Mouse (Mus musculus) hindbrain, embryonic 15.5 days (tissue): Measurements from ENCODE around the gene Ddo. TPM values are rescaled to one million over a fixed set of nuclear protein-coding genes. Genes with fewer than 3 reads are reported as not detected.

Experiments
- ATAC-seq: fragments of 200-750 bp; cut with Nextera tagmentation; 2 replicates; pipeline ENCODE4 v1.8.0; 2017; ENCODE audit warnings: low read depth, moderate number of reproducible peaks, moderate TSS enrichment; ENCODE audit not compliant: low FRiP score
- H3K27ac ChIP-seq: fragments of 300-500 bp; sonication (generic); replicated peaks from 2 replicates; pipeline ENCODE4 v1.5.1; 2015; ENCODE audit warnings: mild to moderate bottlenecking, inconsistent platforms
- H3K27me3 ChIP-seq: fragments of 300-500 bp; sonication (generic); 2 replicates; pipeline ENCODE4 v1.6.1; 2015; ENCODE audit warnings: control low read depth, inconsistent platforms
- H3K36me3 ChIP-seq: fragments of 300-500 bp; sonication (generic); 2 replicates; pipeline ENCODE4 v1.6.1; 2015; ENCODE audit warnings: control low read depth, inconsistent platforms
- H3K4me1 ChIP-seq: fragments of 300-500 bp; sonication (generic); replicated peaks from 2 replicates; pipeline ENCODE4 v1.6.1; 2015; ENCODE audit warnings: control low read depth, inconsistent platforms
- H3K4me2 ChIP-seq: fragments of 300-500 bp; sonication (generic); 2 replicates; pipeline ENCODE4 v1.6.1; 2015; ENCODE audit warnings: moderate library complexity, mild to moderate bottlenecking, inconsistent platforms
- H3K4me3 ChIP-seq: fragments of 300-500 bp; sonication (generic); 2 replicates; pipeline ENCODE4 v1.5.1; 2015; ENCODE audit warnings: mild to moderate bottlenecking, inconsistent platforms
- H3K9ac ChIP-seq: fragments of 300-500 bp; sonication (generic); 2 replicates; pipeline ENCODE4 v1.6.1; 2015; ENCODE audit warnings: inconsistent platforms
- H3K9me3 ChIP-seq: fragments of 300-500 bp; sonication (generic); 2 replicates; pipeline ENCODE4 v1.6.1; 2016; ENCODE audit warnings: control low read depth, inconsistent platforms
- WGBS: fragments of 180-500 bp; shearing (Covaris S2); methylation state at CpG from one replicate; pipeline ENCODE4 v1.1.7; 2015; 5-methylcytosine and 5-hydroxymethylcytosine counted together
- polyA plus RNA-seq: library from polyadenylated mRNA; unstranded; fragments of >200 nt; fragmentation: Nextera tagmentation; extraction: Ambion mirVana; gene quantifications from 2 replicates; pipeline ENCODE4 v1.2.1, GENCODE M21; 2015

Gene Ddo
- 1.2 and 1.6 TPM in 2 replicates for polyA plus RNA-seq

DNA sequence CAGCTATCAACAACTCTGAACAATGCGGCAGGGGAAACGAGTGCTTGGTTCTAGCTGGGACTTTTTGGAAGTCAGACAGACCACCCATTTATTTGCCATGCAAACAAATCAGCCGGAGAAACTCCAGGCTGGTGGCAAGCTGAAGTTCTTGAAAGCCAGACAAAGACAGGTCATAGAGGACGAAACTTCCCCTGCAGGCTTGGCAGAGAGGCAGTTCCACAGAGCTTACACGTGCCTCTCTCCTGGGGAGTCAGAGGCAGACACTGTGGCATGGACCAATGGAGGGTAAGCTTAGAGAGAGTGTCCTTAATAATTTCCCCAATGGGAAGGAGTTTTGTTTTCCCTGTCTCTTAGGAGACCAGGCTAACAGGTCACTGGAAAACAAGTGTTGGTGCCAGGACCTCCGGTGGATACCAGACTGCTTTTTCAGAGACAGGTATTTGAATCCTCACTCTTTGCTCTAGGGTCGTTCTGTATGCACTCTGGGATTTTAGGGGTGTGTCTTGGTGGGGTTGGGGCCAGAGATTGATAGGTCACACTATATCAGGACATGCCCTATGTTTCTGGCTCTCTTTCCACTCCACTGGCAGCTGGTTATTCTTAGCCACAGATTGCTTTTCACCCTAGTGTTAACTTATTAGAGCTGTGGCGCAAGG is at the start of gene Ddo:
Ddo (plus strand) TSS at position 356 of the 656 bp plus-strand sequence.
- Histone ChIP-seq H3K9me3 (no peaks in the 10 kb centered on the region), H3K27me3 (no peaks in the 10 kb centered on the region), H3K36me3 (no peaks in the 10 kb centered on the region), H3K4me3 (no peak within 1 kb of the TSS), H3K27ac (no peak within 1 kb of the TSS), H3K9ac (no peak within 1 kb of the TSS), H3K4me1 (0 out of 2 replicates have a peak, but pooled peaks cover 5% of the 10 kb centered on the region), H3K4me2 (no peak within 1 kb of the TSS)
- ATAC-seq = peak; percentile 76; the same call in 1 of the 2 replicates
- WGBS = 72% methylated on average over 8 of the region's 8 CpGs

DNA sequence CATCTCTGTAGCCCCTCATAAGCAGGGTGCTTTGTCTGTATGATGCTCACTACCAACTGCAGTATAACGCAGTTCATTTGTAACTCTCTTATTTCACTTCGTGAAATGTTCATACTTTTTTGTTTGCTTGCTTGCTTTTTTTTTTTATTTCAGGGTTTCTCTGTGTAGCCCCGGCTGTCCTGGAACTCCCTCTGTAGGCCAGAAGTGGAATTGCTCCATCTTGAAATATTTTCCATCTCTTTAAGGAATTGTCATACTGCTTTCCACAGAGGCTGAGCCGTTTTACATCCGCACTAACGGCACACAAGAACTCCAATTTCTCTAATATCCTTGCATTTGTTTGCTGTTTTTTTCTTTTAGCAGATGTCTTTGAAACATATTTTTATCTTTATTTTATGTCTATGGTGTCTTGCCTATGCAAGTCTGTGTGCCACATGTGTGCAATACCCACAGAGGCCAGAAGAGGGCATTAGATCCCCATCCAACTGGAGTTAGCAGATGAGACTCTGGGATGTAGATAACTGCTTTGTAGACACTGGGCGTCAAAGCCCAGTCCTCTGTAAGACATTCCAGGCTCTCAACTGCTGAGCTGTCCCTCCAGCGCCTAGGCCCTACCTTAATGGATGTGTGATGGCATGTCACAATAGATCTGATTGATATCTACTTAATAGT is 46.1 kb upstream of the Ddo start:
- 82% methylated on average over 8 of the region's 8 CpGs for WGBS

DNA sequence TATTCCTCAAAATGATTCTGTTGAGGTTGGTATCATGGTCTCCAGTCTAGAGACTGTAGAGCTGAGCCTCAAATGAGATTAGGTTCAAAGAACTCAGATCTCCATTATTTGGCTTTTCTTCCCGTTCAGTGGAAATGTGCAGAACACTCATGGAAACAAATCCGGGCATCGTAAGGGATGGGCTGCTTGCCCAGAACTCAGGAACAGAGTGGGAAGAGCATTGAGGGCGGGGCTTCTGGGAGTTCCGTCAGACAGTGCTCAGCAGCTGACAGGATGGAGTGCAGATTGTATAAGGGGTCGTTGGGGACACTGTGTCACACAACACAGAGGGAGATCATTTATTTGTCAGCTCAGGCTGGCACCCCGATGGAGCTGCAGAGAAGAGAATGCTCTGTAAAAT is 37.6 kb upstream of the Ddo start:
- no peak overlapping the region for H3K27ac ChIP-seq
- no peaks in the 10 kb centered on the region for H3K9me3 ChIP-seq
- no peaks in the 10 kb centered on the region for H3K36me3 ChIP-seq
- no peaks in the 10 kb centered on the region for H3K4me1 ChIP-seq
- ATAC-seq = no peak
- H3K27me3 ChIP-seq = no peaks in the 10 kb centered on the region
- no peak overlapping the region for H3K4me2 ChIP-seq
- no peak overlapping the region for H3K9ac ChIP-seq
- H3K4me3 ChIP-seq = no peak overlapping the region
- 62% methylated on average over 7 of the region's 7 CpGs for WGBS

More for the DNA sequence above, 46.1 kb upstream of the Ddo start:
- H3K27ac ChIP-seq = no peak overlapping the region
- H3K36me3 ChIP-seq = no peaks in the 10 kb centered on the region
- H3K9me3 ChIP-seq = no peaks in the 10 kb centered on the region
- no peak overlapping the region for H3K4me2 ChIP-seq
- H3K4me3 ChIP-seq = no peak overlapping the region
- no peak for ATAC-seq
- no peaks in the 10 kb centered on the region for H3K27me3 ChIP-seq
- H3K9ac ChIP-seq = no peak overlapping the region
- H3K4me1 ChIP-seq = no peaks in the 10 kb centered on the region

DNA sequence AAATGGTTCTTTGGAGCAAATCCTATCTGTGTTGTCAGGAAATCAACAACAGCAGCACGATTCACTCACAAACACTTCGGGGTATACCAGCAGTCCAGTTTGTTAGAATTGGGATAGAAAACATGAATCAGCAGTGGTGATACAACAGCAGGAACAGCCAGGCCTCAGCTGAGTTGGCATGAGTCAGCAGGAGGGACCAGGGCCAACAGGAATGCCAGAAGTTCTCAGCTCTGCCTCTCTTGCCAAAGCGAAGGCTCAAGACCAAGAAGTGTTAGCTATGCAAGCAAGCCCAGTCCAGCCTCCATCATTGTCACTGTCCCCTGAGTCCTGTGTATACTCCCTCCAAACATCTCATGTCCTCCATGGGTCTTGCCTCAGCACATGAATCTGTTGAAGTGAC is 32.6 kb upstream of the Ddo start:
- Histone ChIP-seq H3K4me3 (no peak overlapping the region), H3K4me2 (no peak overlapping the region), H3K9ac (no peak overlapping the region), H3K36me3 (no peaks in the 10 kb centered on the region), H3K27me3 (no peaks in the 10 kb centered on the region), H3K4me1 (no peaks in the 10 kb centered on the region), H3K27ac (no peak overlapping the region), H3K9me3 (no peaks in the 10 kb centered on the region)
- no peak for ATAC-seq
- WGBS = 96% methylated on average over 3 of the region's 3 CpGs

DNA sequence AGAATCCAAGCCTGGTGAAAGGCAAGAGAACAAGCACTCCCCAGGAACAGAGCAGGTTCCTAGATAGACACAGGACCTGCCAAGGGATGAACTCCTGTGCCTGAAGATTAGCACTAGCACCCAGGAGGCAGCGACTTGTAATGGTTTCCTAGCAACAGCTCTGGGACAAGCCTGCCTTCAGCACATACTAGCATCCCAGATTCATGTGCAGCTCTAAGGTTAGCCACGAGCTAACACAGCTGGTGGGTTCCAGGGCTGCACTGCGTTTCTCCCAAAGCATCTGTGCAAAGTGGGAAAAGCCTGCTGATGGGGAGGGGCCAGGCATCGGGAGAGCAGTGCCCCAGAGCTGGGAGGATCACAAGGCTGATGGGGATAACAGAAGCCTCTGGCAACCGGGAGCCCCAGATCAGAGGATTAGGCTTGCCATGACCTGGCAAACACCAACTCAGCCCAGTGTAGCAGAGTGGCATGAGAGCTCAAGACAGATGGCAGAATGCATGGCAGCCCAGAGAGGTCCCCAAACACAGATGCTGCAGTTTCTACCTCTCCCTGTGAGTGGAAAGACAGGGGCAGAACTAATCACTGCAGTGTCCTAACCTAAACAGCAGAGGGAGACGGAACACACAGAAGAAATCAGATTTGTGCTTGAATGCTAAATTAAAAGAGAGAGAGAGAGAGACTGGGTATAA is 25.0 kb upstream of the Ddo start:
- Histone ChIP-seq H3K36me3 (no peaks in the 10 kb centered on the region), H3K4me2 (no peak overlapping the region), H3K9me3 (0 out of 2 replicates have a peak, but pooled peaks cover 3% of the 10 kb centered on the region), H3K4me3 (no peak overlapping the region), H3K4me1 (no peaks in the 10 kb centered on the region), H3K27ac (no peak overlapping the region), H3K27me3 (no peaks in the 10 kb centered on the region), H3K9ac (no peak overlapping the region)
- ATAC-seq = peak; percentile 45; the same call in 1 of the 2 replicates
- WGBS = 49% methylated on average over 6 of the region's 6 CpGs

DNA sequence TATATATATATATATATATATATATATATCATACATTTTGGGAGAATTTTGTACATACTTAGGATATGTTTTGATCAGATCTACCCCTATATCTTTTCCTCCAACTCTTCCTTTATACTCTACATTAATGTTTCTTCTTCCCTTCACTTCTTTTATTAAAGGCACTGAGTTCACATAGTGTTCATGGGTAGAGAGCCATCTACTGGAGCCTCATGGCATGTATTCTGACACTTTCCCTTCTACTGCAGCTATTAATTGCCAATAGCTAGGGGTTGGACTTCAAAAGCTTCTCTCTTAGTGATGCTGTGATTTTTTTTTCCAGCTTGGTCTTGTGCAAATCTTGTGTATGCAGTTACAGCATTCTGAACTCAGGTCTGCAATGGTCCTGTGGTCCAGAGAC is 11.8 kb upstream of the Ddo start:
- H3K4me1 ChIP-seq = no peaks in the 10 kb centered on the region
- H3K4me2 ChIP-seq = no peak overlapping the region
- no peak for ATAC-seq
- no peaks in the 10 kb centered on the region for H3K9me3 ChIP-seq
- H3K27me3 ChIP-seq = no peaks in the 10 kb centered on the region
- no peaks in the 10 kb centered on the region for H3K36me3 ChIP-seq
- H3K4me3 ChIP-seq = no peak overlapping the region
- H3K27ac ChIP-seq = no peak overlapping the region
- H3K9ac ChIP-seq = no peak overlapping the region

DNA sequence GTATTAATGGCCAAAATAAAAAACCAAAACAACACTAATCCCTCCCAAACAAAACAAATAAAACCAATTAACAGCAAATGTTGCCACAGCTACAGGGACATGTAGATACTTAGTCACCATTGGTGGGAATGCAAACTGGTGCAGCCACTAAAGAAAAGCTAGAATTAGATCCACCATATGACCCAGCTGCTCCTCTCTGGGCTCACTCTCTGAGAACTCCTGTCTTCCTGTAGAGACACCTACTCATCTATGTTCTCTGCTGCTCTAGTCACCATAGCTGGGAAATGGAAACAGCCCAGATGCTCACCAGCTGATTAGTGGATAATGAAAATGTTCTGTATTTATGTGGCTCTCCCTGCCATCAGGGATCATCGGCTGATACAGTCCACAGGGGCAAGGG is 10.1 kb upstream of the Ddo start:
- no peak overlapping the region for H3K4me2 ChIP-seq
- 90% methylated on average over 1 of the region's 1 CpGs for WGBS
- H3K27me3 ChIP-seq = no peaks in the 10 kb centered on the region
- no peak overlapping the region for H3K9ac ChIP-seq
- H3K4me3 ChIP-seq = no peak overlapping the region
- H3K4me1 ChIP-seq = no peaks in the 10 kb centered on the region
- ATAC-seq = no peak
- no peak overlapping the region for H3K27ac ChIP-seq
- H3K9me3 ChIP-seq = no peaks in the 10 kb centered on the region
- H3K36me3 ChIP-seq = no peaks in the 10 kb centered on the region

DNA sequence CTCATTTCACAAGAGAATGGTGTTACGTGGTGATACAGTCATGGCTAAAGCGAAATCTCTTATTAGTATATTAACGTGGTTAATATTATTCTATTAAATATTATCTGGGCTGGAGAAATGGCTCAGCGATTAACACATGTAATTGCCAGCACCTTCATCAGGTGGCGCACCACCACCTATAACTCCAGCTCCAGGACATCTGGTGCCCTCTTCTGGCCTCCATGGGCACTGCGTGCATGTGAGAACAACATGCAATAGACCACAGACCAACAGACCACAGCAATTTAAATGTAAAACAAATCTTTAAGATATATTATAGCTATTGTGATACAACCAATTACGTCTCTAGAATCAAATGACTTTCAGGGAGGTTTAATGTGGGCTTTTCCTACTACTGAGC is 671 bp upstream of the Ddo start:
- 0 out of 2 replicates have a peak, but pooled peaks cover 5% of the 10 kb centered on the region for H3K4me1 ChIP-seq
- no peak for ATAC-seq
- no peaks in the 10 kb centered on the region for H3K27me3 ChIP-seq
- H3K9me3 ChIP-seq = no peaks in the 10 kb centered on the region
- no peaks in the 10 kb centered on the region for H3K36me3 ChIP-seq
- no peak overlapping the region for H3K27ac ChIP-seq
- H3K4me3 ChIP-seq = no peak overlapping the region
- WGBS = 69% methylated on average over 7 of the region's 7 CpGs
- H3K9ac ChIP-seq = no peak overlapping the region
- H3K4me2 ChIP-seq = no peak overlapping the region

DNA sequence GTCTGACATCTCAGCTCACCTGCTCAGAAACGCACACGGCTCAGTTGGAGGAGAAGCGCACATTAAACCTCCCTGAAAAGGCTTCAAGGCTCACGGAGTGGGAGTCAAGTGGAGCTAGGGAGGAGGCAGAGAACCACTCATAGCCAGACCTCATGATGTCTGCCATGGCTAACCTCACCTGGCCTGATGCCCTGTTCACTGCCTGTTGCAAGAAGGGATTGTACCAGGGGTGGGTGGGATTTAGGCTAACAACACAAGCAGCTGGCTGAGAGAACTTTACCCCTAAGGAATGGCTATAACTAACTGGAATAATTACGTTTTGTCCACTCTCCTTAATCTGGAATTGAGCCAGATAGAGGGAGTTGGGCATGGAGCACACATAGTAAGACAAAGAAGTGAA is 646 bp downstream of the Ddo start:
- Histone ChIP-seq H3K4me2 (no peak overlapping the region), H3K4me1 (0 out of 2 replicates have a peak, but pooled peaks cover 5% of the 10 kb centered on the region), H3K36me3 (no peaks in the 10 kb centered on the region), H3K4me3 (no peak overlapping the region), H3K9me3 (no peaks in the 10 kb centered on the region), H3K27ac (no peak overlapping the region), H3K9ac (no peak overlapping the region), H3K27me3 (no peaks in the 10 kb centered on the region)
- 78% methylated on average over 5 of the region's 5 CpGs for WGBS
- ATAC-seq = no peak

DNA sequence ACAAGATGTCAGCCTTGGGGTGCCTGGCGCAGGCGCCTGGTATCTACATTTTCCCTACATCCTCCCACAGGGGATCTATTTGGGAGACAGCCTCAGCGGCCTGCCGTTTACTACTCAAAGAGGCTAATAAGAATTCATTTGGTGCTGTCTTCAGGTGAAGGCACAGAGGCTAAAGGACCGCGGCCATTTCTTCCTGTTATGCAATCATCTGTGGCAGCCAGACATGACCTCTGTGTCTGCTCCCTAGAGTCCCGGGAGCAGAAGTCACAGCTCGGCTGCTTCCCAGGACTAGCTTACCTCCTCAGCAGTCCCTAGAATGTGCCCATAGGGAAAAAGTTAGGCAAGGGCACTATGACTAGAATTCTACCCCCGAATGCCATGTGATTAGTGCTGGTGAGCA is 1.1 kb downstream of the Ddo start:
- no peak overlapping the region for H3K27ac ChIP-seq
- H3K27me3 ChIP-seq = no peaks in the 10 kb centered on the region
- no peaks in the 10 kb centered on the region for H3K36me3 ChIP-seq
- no peak for ATAC-seq
- no peaks in the 10 kb centered on the region for H3K9me3 ChIP-seq
- H3K4me2 ChIP-seq = no peak overlapping the region
- 0 out of 2 replicates have a peak, but pooled peaks cover 5% of the 10 kb centered on the region for H3K4me1 ChIP-seq
- 74% methylated on average over 9 of the region's 9 CpGs for WGBS
- H3K4me3 ChIP-seq = no peak overlapping the region
- H3K9ac ChIP-seq = no peak overlapping the region

DNA sequence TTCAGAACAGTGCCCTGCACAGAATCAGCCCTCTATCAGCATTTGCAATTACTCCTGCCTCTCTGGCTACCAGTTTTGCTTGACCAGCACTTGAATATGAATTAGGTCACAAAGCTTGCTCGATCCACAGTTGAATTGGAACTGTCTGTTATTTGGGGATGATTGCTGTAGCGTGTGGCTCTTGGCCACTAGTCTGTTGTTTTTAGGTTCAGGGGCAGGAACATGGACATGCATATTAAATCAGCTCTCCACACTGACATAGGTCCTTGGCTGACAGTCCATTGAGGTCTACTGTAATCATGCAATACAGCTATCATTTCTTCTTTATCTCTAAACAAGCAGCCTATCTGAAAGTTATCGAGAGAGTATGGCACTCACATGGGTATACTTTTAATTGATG is 2.3 kb downstream of the Ddo start:
- no peak overlapping the region for H3K4me2 ChIP-seq
- no peaks in the 10 kb centered on the region for H3K9me3 ChIP-seq
- H3K4me3 ChIP-seq = no peak overlapping the region
- H3K4me1 ChIP-seq = 0 out of 2 replicates have a peak, but pooled peaks cover 5% of the 10 kb centered on the region
- ATAC-seq = no peak
- no peaks in the 10 kb centered on the region for H3K36me3 ChIP-seq
- WGBS = 72% methylated on average over 3 of the region's 3 CpGs
- H3K27me3 ChIP-seq = no peaks in the 10 kb centered on the region
- H3K27ac ChIP-seq = no peak overlapping the region
- H3K9ac ChIP-seq = no peak overlapping the region

DNA sequence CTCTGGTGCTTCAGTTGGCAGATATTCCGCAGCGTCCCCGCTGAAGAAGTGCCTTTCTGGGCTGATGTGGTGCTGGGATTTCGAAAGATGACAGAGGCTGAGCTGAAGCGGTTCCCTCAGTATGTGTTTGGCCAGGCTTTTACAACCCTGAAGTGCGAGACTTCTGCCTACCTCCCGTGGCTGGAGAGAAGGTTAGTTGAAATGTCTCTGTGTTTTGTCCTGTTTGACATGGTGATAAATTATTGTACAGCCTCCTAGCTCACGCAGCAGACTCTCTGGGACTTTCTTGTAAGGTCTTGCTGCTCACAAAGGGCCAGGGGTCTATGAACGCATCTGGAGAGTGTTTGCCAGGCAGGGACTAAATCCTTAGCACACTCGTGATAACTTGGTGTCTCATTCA is 7.5 kb downstream of the Ddo start:
- H3K9me3 ChIP-seq = no peaks in the 10 kb centered on the region
- H3K27ac ChIP-seq = no peak overlapping the region
- no peak overlapping the region for H3K9ac ChIP-seq
- H3K4me2 ChIP-seq = no peak overlapping the region
- 47% methylated on average over 10 of the region's 10 CpGs for WGBS
- no peak for ATAC-seq
- no peaks in the 10 kb centered on the region for H3K36me3 ChIP-seq
- no peak overlapping the region for H3K4me3 ChIP-seq
- H3K4me1 ChIP-seq = peaks cover 15% of the 10 kb centered on the region; the same call in 1 of the 2 replicates
- no peaks in the 10 kb centered on the region; the same call in 1 of the 2 replicates for H3K27me3 ChIP-seq
